Mouse (Mus musculus): ENCODE results near the gene Klra2.
"Not testable (repeated sequence)": the region's sequence is repeated elsewhere in the genome, so short reads cannot be mapped to it uniquely, and the experiment has no call there.

Gene Klra2

DNA sequence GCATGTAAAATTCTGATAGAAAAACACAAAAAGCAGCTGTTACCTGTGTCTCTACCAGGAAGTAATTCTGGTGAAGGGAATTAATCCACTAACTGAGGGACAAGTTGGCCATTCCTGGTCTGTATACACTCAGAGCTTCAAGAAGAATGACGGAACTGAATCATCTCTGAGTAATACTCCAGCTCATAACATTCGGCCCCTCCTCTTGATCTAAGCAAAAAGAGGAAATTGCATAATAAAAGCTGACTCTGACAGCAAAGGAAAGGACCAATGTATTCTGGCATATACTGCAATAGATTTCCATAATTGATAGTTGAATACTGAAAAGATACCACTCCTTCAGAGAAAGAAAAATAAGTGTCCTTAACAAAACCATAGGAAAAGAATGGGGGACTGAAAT is at the start of gene Klra2:
Klra2 (minus strand) TSS at position 157 of the 400 bp plus-strand sequence.
- no peak for DNase-seq (ENCODE audit: low spot score)

DNA sequence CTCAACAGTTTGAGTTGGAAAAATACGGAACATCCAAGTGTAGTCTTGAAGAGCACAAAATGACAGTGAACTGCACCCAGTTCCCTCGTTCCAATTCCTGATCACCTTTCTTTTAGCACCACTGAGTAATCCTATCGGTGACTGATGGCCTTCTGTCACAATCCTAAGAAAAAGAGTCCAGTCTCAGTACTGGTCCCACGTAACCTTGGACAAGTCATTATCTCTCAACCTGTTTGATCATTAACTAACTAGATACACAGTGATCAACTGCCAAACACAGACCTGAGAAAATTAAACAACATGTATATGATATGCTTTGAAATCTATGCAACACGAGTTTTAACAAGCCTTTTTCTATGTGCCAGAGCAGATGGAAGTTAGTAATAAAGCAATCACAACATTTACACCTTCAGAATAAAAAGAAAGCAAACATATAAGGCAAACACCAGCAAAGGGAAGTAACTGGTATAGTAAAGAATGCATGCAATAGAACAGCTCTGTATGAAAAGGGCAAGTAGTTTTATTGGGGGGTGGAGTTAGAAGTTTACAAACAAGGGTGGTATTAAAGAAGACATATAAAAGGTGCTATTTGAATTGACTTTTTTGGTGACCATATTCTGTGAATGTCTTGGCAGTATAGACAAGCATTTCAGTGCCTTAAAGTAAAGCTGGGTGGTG is 47.4 kb upstream of the Klra2 start:
- DNase-seq (ENCODE audit: low spot score), result no peak

GRCm38 (mm10) chr6:131293916-131294315 is 46.8 kb upstream of the Klra2 start:
- DNase-seq (ENCODE audit: low spot score), result no peak

GRCm38 (mm10) chr6:131292991-131293788 is 46.0 kb upstream of the Klra2 start, which contains the start of gene Magohb:
Gene Magohb (minus strand): TSS chr6:131293244.
- DNase-seq (ENCODE audit: low spot score), result peak; percentile 58

- DNase-seq (ENCODE audit: low spot score), result no peak
Measured at GRCm38 (mm10) chr6:131292276-131292990, 45.3 kb upstream of the Klra2 start.

DNA sequence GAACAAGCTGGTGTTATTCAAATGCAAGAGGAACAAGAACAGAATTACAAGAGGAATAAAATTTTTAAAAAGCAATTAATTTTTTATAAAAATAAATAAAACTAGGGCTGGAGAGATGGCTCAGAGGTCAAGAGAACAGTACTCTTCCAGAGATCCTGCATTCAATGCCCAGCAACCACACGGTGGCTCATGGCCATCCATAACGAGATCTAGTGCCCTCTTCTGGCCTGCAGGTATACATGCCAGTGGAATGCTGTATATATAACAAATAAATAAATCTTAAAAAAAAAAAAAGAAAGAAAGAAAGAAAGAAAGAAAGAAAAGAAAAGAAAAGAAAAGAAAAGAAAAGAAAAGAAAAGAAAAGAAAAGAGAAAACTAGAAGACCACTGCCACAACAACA is 43.3 kb upstream of the Klra2 start:
- no peak for DNase-seq (ENCODE audit: low spot score)

GRCm38 (mm10) chr6:131278160-131278559 is 31.0 kb upstream of the Klra2 start:
- not testable (repeated sequence) for DNase-seq (ENCODE audit: low spot score)

DNA sequence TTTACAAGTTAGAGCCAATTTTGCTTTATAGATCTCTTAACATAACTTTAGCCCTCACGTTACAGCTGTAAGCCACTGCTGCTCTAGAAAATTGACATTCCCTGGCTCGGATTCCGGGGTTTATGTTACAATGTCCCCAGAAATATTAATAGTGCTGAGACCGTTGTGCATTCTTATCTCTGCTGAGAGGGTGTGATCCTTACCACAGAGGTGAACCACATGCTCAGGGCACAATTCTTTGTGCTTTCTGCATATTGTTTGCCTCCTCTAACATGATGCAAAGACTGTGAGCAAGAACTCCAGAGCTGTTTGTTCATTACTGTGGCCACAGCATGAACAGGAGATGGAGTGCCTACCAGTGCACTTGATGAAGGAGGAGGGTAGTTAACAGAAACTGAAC is 29.5 kb upstream of the Klra2 start:
- no peak for DNase-seq (ENCODE audit: low spot score)

- no peak for DNase-seq (ENCODE audit: low spot score)
Measured at GRCm38 (mm10) chr6:131272311-131272710, 25.1 kb upstream of the Klra2 start.

DNA sequence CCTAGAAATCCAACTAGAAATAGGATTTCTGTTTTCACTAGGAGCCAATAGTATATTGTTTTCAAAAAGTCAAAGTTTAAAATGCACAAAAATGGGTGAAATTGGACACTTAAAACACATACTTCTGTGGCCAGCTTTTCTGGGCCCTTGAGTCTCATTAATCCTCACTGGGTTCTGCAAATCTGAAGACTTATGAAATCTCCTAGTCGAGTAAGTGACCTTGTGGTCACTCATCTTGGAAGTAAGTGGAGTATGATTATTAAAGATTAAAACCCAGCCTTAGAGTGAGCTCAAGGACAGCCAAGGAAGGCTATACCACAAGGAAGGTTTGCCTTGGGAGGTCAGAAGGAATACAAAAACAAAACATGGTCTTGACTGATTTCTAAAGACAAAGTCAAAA is 23.1 kb upstream of the Klra2 start:
- no peak for DNase-seq (ENCODE audit: low spot score)

GRCm38 (mm10) chr6:131269599-131269998 is 22.4 kb upstream of the Klra2 start:
- no peak for DNase-seq (ENCODE audit: low spot score)

DNA sequence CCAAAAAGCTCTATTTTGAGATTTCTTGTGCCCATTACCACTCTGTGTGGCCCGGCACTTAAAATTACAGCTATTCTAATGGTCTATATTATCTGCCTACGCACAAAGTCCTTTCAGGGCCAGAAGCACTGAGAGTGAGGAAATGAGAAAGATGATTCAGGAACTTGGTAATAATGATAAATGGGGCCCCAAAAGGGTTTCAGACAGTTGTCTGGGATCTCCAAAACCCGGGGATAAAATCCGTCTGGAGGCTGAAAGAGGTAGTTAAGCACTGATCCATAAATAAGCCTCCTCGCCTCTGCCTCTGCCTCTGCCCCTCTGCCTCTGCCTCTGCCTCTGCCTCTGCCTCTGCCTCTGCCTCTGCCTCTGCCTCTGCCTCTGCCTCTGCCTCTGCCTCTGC is 17.0 kb upstream of the Klra2 start:
- DNase-seq (ENCODE audit: low spot score), result no peak

- no peak for DNase-seq (ENCODE audit: low spot score)
Measured at GRCm38 (mm10) chr6:131262778-131263177, 15.6 kb upstream of the Klra2 start.

- DNase-seq (ENCODE audit: low spot score), result no peak
Measured at GRCm38 (mm10) chr6:131262009-131262408, 14.8 kb upstream of the Klra2 start.

DNA sequence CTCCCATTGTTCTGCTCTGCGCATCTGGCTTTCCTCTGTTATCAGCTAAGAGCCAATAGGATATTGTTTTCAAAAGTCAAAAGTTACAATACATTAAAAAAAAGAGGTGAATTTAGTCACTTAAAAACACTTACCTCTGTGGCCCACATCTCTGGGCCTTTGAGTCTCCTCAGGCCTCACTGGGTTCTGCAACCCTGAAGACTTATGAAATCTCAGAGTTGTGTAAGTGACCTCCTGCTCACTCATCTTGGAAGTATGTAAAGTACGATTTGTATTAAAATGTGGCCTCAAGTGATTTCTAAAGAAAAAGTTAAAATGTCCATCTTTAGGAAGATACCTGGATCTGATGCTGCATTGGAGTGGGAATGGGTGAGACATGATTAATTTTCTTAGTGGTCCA is 2.1 kb downstream of the Klra2 start:
- DNase-seq (ENCODE audit: low spot score), result no peak

Measured in layer of hippocampus, adult 9-10 months (tissue).